Mouse (Mus musculus) liver, embryonic 11.5 days (tissue): Measurements from ENCODE around the gene Tnrc6c. TPM values are rescaled to one million over a fixed set of nuclear protein-coding genes. Genes with fewer than 3 reads are reported as not detected.

ENCODE experiments used
- ATAC-seq: fragments of 200-750 bp; cut with Nextera tagmentation; replicated peaks from 2 replicates; pipeline ENCODE4 v1.8.0; 2017; ENCODE audit warnings: moderate number of reproducible peaks, mild to moderate bottlenecking, moderate TSS enrichment, moderate library complexity; ENCODE audit not compliant: low FRiP score
- DNase-seq: peaks from one replicate; pipeline ENCODE4 v3.0.0-alpha.2; 2017; ENCODE audit warnings: low spot score
- H3K27ac ChIP-seq: fragments of 300-500 bp; sonication (generic); 2 replicates; pipeline ENCODE4 v1.5.1; 2014; ENCODE audit warnings: mild to moderate bottlenecking, low read depth, low read length, control low read depth
- H3K27me3 ChIP-seq: fragments of 300-500 bp; sonication (generic); replicated peaks from 2 replicates; pipeline ENCODE4 v1.6.1; 2014; ENCODE audit warnings: low read length, mixed read lengths; ENCODE audit not compliant: control insufficient read depth, insufficient read depth
- H3K36me3 ChIP-seq: fragments of 300-500 bp; sonication (generic); 2 replicates; pipeline ENCODE4 v1.6.1; 2014; ENCODE audit warnings: mild to moderate bottlenecking, low read length, moderate library complexity, mixed read lengths; ENCODE audit not compliant: control insufficient read depth, insufficient read depth
- H3K4me1 ChIP-seq: fragments of 300-500 bp; sonication (generic); replicated peaks from 2 replicates; pipeline ENCODE4 v1.6.1; 2014; ENCODE audit warnings: low read length, mixed read lengths; ENCODE audit not compliant: control insufficient read depth, insufficient read depth
- H3K4me2 ChIP-seq: fragments of 300-500 bp; sonication (generic); 2 replicates; pipeline ENCODE4 v1.6.1; 2014; ENCODE audit warnings: mild to moderate bottlenecking, control low read depth, moderate library complexity
- H3K4me3 ChIP-seq: fragments of 300-500 bp; sonication (generic); 2 replicates; pipeline ENCODE4 v1.5.1; 2014; ENCODE audit warnings: low read depth, low read length, control low read depth
- H3K9ac ChIP-seq: fragments of 300-500 bp; sonication (generic); 2 replicates; pipeline ENCODE4 v1.6.1; 2014; ENCODE audit warnings: low read depth, low read length, control low read depth
- H3K9me3 ChIP-seq: fragments of 300-500 bp; sonication (generic); 2 replicates; pipeline ENCODE4 v1.6.1; 2016; ENCODE audit warnings: low read length, inconsistent platforms, mixed read lengths; ENCODE audit not compliant: control insufficient read depth
- WGBS: fragments of 180-500 bp; shearing (Covaris S2); extraction: QIAGEN DNeasy Blood & Tissue Kit; methylation state at CpG from one replicate; pipeline ENCODE4 v1.1.7; 2014; 5-methylcytosine and 5-hydroxymethylcytosine counted together
- polyA plus RNA-seq: library from polyadenylated mRNA; unstranded; fragments of >200 nt; fragmentation: Nextera tagmentation; extraction: Ambion mirVana; gene quantifications from 2 replicates; pipeline ENCODE4 v1.2.1, GENCODE M21; 2014

Tnrc6c gene
- polyA plus RNA-seq, 1 experiment from 2014 or later = 8.0 TPM

GRCm38 (mm10) chr11:117612885-117613284 lies 41.2 kb upstream of the Tnrc6c start:
- no peak for ATAC-seq

GRCm38 (mm10) chr11:117617368-117617908 lies 36.7 kb upstream of the Tnrc6c start:
- no peaks in the 10 kb centered on the region for H3K9me3 ChIP-seq
- ATAC-seq = no peak
- H3K27me3 ChIP-seq = peaks cover 47% of the 10 kb centered on the region
- H3K27ac ChIP-seq = no peak overlapping the region
- H3K36me3 ChIP-seq = no peaks in the 10 kb centered on the region
- DNase-seq = no peak
- peak overlapping the region; percentile 26 for H3K4me2 ChIP-seq
- H3K4me3 ChIP-seq = no peak overlapping the region
- peaks cover 3% of the 10 kb centered on the region; the same call in 1 of the 2 replicates for H3K4me1 ChIP-seq
- no peak overlapping the region for H3K9ac ChIP-seq
- 17% methylated on average over 16 of the region's 16 CpGs for WGBS

More at GRCm38 (mm10) chr11:117612885-117613284, 41.2 kb upstream of the Tnrc6c start:
- Histone ChIP-seq H3K9ac (no peak overlapping the region), H3K4me3 (no peak overlapping the region), H3K9me3 (no peaks in the 10 kb centered on the region), H3K4me1 (no peaks in the 10 kb centered on the region), H3K36me3 (no peaks in the 10 kb centered on the region), H3K27ac (no peak overlapping the region), H3K27me3 (peaks cover 52% of the 10 kb centered on the region), H3K4me2 (no peak overlapping the region)
- WGBS = 44% methylated on average over 7 of the region's 7 CpGs
- DNase-seq = no peak

- Histone ChIP-seq H3K9me3 (no peaks in the 10 kb centered on the region), H3K9ac (no peak overlapping the region), H3K4me1 (peaks cover 3% of the 10 kb centered on the region; the same call in 1 of the 2 replicates), H3K27me3 (peaks cover 47% of the 10 kb centered on the region), H3K4me2 (no peak overlapping the region; the same call in 1 of the 2 replicates), H3K36me3 (no peaks in the 10 kb centered on the region), H3K4me3 (no peak overlapping the region), H3K27ac (no peak overlapping the region)
- 16% methylated on average over 3 of the region's 3 CpGs for WGBS
- DNase-seq (no peak), ATAC-seq (no peak)
Observed at GRCm38 (mm10) chr11:117618214-117618613, 35.9 kb upstream of the Tnrc6c start.

- ATAC-seq = no peak
- DNase-seq = no peak
- Histone ChIP-seq H3K27ac (no peak overlapping the region), H3K4me2 (no peak overlapping the region), H3K9ac (no peak overlapping the region), H3K4me1 (peaks cover 3% of the 10 kb centered on the region; the same call in 1 of the 2 replicates), H3K4me3 (no peak overlapping the region), H3K36me3 (no peaks in the 10 kb centered on the region), H3K9me3 (no peaks in the 10 kb centered on the region), H3K27me3 (peaks cover 47% of the 10 kb centered on the region)
- WGBS = 57% methylated on average over 7 of the region's 7 CpGs
Observed at GRCm38 (mm10) chr11:117618774-117619173, 35.3 kb upstream of the Tnrc6c start.

GRCm38 (mm10) chr11:117619581-117619980 lies 34.5 kb upstream of the Tnrc6c start:
- WGBS = 41% methylated on average over 10 of the region's 10 CpGs
- peaks cover 43% of the 10 kb centered on the region for H3K27me3 ChIP-seq
- no peaks in the 10 kb centered on the region for H3K36me3 ChIP-seq
- H3K9me3 ChIP-seq = no peaks in the 10 kb centered on the region
- H3K4me1 ChIP-seq = peaks cover 3% of the 10 kb centered on the region; the same call in 1 of the 2 replicates
- no peak overlapping the region for H3K9ac ChIP-seq
- no peak overlapping the region for H3K4me3 ChIP-seq
- H3K27ac ChIP-seq = no peak overlapping the region
- DNase-seq = no peak
- ATAC-seq = no peak
- H3K4me2 ChIP-seq = no peak overlapping the region

GRCm38 (mm10) chr11:117625196-117625595 lies 28.9 kb upstream of the Tnrc6c start:
- Histone ChIP-seq H3K4me2 (no peak overlapping the region), H3K9me3 (no peaks in the 10 kb centered on the region), H3K27ac (no peak overlapping the region), H3K4me3 (no peak overlapping the region), H3K4me1 (no peaks in the 10 kb centered on the region), H3K9ac (no peak overlapping the region), H3K27me3 (peaks cover 32% of the 10 kb centered on the region), H3K36me3 (no peaks in the 10 kb centered on the region)
- DNase-seq (no peak), ATAC-seq (no peak)
- WGBS = 81% methylated on average over 4 of the region's 4 CpGs

GRCm38 (mm10) chr11:117626557-117626956 lies 27.5 kb upstream of the Tnrc6c start:
- Histone ChIP-seq H3K9ac (no peak overlapping the region), H3K27me3 (peaks cover 32% of the 10 kb centered on the region), H3K36me3 (no peaks in the 10 kb centered on the region), H3K27ac (no peak overlapping the region), H3K4me1 (no peaks in the 10 kb centered on the region), H3K4me2 (no peak overlapping the region), H3K4me3 (no peak overlapping the region), H3K9me3 (no peaks in the 10 kb centered on the region)
- ATAC-seq = no peak
- DNase-seq = no peak
- 60% methylated on average over 6 of the region's 6 CpGs for WGBS

GRCm38 (mm10) chr11:117627060-117627562 lies 27.0 kb upstream of the Tnrc6c start:
- Histone ChIP-seq H3K4me1 (no peaks in the 10 kb centered on the region), H3K9me3 (no peaks in the 10 kb centered on the region), H3K4me3 (no peak overlapping the region), H3K27me3 (peaks cover 32% of the 10 kb centered on the region), H3K9ac (no peak overlapping the region), H3K36me3 (no peaks in the 10 kb centered on the region), H3K4me2 (no peak overlapping the region), H3K27ac (no peak overlapping the region)
- no peak for DNase-seq
- 26% methylated on average over 5 of the region's 5 CpGs for WGBS
- ATAC-seq = no peak

- Histone ChIP-seq H3K9me3 (no peaks in the 10 kb centered on the region), H3K9ac (no peak overlapping the region), H3K27me3 (peaks cover 32% of the 10 kb centered on the region), H3K27ac (no peak overlapping the region), H3K36me3 (no peaks in the 10 kb centered on the region), H3K4me2 (no peak overlapping the region), H3K4me3 (no peak overlapping the region), H3K4me1 (no peaks in the 10 kb centered on the region)
- DNase-seq (no peak), ATAC-seq (no peak)
- 19% methylated on average over 9 of the region's 9 CpGs for WGBS
Observed at GRCm38 (mm10) chr11:117627746-117628311, 26.3 kb upstream of the Tnrc6c start.
